Mouse (Mus musculus): ENCODE data around the gene 4930415O20Rik.

Gene 4930415O20Rik

DNA sequence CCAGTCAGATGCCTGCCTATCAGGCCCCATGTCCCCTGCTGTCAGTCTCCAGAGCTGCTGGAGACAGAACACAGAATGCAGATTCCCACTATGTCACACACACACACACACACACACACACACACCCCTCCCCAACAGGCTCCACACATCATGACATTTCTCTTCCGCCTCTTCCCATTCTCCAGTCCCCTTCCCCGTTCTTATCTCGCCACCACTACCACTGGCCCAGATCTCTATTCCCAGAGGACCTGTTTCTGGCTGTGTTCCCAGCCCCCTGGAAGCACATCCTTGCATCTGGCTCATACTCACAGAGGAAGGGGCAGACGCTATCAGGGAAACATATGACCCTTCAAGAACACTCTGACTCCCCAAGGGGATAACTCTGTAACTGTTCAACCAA is 36.8 kb downstream of the 4930415O20Rik start:
- DNase-seq = peak; percentile 85 to 87

DNA sequence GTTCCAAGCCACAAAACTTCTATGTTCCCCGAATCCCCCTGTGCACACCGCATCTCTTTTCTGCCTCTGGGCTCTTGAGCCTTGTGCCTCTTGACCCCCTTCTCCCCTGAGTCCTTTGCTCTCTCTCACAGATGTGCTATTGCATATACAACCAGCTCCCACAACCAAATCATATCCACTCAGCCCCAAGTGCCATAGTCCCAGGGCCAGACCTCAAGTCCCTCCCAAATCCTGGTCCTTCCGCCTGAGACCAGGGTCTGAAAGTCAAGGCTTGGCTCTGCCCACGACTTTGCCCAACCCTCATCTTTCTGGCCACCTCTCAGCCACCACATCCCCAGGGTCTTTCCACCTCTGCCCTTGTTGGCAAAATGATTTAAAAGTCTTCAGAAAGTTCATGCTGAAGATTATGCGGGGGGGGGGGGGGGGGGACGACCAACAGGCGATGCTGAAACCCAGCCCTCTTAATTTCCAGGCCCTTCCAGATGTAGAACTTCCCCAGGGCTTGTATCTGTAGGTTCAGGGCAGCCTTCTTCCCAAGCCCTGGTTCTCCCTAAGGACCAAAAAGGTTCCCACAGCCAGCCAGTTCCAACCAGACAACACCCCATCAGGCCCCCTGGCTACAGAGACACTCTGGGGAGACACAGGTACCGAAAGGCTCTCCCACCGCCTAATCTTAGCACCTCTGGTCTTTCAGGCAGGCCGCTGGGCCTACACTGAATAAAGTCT is 37.4 kb downstream of the 4930415O20Rik start:
- DNase-seq = peak in 1 of 2 experiments; percentile 42

DNA sequence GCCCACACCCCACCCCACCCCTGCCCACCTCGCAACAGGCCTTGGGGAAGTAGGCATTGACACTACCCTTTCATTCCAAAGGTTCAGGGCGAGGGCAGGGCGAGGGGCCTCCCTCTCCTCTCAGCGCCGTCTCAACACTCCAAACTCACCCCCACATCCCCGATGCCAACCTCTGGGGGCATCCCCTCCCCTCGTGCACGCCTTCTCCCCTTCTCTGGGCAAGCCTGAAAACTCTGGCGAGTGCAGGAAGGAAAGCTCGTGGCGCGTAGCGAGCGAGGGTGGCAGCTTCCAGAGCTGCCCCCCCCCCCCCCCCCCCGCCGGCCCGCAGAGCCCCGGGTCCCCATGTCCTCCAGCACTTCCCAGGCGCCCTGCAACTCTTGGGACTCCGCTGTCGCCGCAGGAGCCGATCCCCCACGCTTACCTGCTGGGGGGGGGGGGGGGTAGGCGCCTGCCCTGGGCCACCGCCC is 38.0 kb downstream of the 4930415O20Rik start:
- peak in 1 of 2 experiments; percentile 47 for DNase-seq

- peak; percentile 92 to 93 for DNase-seq
Observed at GRCm38 (mm10) chr15:98609331-98610130, 38.7 kb downstream of the 4930415O20Rik start, which contains the start of gene Adcy6. Gene Adcy6 (minus strand): TSS chr15:98610076.

- no peak for DNase-seq
Observed at GRCm38 (mm10) chr15:98610131-98610633, 39.4 kb downstream of the 4930415O20Rik start.

GRCm38 (mm10) chr15:98612229-98612628 is 41.4 kb downstream of the 4930415O20Rik start:
- DNase-seq = no peak

GRCm38 (mm10) chr15:98614551-98614950 is 43.7 kb downstream of the 4930415O20Rik start:
- DNase-seq = peak; percentile 77 to 83

DNA sequence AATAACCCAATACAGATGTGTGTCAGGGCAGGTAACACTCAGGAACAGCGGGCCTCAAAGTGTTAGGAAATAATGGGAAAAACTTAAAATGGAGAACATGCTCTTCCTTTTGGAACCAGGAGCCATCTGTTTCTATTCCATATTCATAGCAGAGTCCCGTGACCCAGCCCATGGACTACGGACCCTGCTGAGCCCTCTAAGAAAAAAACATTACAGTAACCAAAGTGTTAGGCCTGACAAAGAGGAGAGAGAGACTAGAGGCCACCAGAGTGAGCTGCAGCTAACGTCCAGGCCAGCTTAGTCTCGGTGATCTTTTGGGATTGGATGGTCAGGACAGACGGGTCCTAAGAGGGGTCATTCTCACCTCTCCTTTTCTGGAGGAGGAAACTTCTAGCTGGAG is 44.2 kb downstream of the 4930415O20Rik start:
- peak; percentile 65 to 66 for DNase-seq

DNA sequence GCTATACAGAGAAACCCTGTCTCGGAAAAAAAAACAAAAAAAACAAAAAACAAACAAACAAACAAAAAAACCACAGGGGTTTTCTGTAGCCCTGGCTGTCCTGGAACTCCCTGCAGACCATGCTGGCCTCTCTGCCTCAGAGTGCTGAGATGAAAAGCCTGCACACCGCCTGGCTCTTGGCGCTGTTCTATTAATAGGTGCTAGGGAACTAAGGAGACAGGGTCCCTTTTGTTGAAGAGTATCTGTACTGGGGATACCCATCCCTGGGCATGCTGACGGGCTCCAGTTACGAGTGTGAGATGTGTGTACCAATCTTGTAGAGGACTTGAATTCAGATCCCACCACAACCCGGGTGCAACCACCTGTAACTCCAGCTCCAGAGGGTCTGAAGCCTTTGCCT is 44.9 kb downstream of the 4930415O20Rik start:
- no peak for DNase-seq

GRCm38 (mm10) chr15:98616362-98617175 is 45.8 kb downstream of the 4930415O20Rik start:
- peak; percentile 53 to 60 for DNase-seq

DNA sequence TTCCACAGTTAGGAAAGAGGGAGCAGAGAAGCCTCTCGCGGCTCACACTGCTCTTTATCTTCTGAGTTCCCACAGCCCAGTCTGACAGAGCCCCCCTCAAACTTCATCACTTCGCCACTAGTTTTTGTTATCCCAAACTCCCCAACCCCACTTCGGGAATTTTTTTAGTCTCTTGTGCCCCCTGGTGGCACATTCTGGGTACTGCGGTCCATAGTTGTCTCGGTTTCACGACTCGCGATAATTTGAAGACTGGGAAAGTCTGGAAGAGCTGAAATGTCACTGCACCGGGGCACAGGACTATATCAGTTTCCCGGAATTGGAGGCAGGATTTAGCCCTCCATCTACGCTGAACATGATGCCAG is 46.4 kb downstream of the 4930415O20Rik start:
- peak; percentile 62 to 84 for DNase-seq

- peak; percentile 50 to 58 for DNase-seq
Observed at GRCm38 (mm10) chr15:98622199-98622598, 51.4 kb downstream of the 4930415O20Rik start.

DNA sequence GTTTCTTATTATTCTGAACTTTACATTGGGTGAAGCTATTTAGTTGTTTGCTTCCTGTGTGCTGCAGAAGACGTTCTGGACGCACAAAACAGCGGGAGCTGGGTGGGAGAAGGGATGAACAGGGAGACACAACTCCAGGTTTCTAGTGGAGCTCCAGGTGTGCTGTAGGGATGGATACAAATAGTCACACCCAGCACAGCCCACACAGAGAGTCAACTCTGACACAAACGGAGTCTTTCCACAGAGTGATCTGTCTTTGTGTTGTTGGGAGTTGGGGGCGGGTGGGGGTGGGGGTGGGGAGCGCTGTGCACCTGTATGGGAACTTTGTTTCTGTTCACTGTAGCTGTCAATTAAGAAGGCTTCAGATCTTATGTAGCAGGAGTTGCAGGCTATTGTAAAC is 51.9 kb downstream of the 4930415O20Rik start:
- no peak for DNase-seq

GRCm38 (mm10) chr15:98623361-98623821 is 52.6 kb downstream of the 4930415O20Rik start:
- DNase-seq = no peak

DNA sequence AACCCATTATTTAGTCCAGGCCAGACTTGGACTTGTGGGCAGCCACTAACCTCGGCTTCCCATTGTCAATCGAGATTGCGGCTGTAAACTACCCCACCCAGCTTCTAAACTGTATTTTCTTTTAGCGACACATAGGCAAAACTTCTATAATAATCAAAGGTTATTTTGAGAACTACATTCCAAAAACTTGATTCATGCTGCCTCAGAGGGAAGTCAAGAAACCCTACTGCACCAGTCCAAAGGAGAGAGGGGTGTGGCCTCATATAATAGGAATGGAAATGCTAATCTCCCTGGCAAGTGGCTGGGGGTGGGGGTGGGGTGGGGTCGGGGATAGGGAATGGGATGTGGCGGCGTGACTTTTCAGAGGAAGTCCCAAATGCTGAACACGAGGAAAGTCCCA is 55.3 kb downstream of the 4930415O20Rik start:
- peak in 1 of 2 experiments; percentile 27 for DNase-seq

- DNase-seq = no peak
Observed at GRCm38 (mm10) chr15:98626487-98627212, 55.8 kb downstream of the 4930415O20Rik start.

GRCm38 (mm10) chr15:98628589-98629254 is 57.9 kb downstream of the 4930415O20Rik start:
- DNase-seq = no peak

GRCm38 (mm10) chr15:98629464-98629863 is 58.7 kb downstream of the 4930415O20Rik start:
- DNase-seq = no peak

- no peak for DNase-seq
Observed at GRCm38 (mm10) chr15:98630540-98630939, 59.7 kb downstream of the 4930415O20Rik start, which contains the start of gene Cacnb3. Gene Cacnb3 (plus strand): TSS chr15:98630840.

DNA sequence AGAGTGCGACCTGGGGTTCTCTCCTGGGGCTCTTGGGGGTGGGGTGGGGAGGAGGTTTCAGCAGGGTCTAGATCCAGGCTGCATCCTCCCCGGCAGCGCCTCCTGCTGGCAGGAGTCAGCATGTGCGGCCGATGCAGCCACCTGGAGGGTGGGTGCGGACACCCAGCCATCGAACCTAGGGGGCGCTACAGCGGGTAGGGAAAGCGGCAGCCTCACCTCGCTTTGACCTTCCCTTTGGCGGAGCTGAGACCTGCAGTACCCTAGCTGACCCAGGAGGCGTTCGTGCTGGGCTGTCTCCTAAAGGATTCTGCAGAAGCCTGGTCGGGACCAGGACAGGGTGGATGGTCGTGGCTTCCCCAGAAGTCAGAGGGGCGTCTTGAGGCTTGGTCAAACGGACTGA is 60.7 kb downstream of the 4930415O20Rik start:
- peak; percentile 56 to 87 for DNase-seq

DNA sequence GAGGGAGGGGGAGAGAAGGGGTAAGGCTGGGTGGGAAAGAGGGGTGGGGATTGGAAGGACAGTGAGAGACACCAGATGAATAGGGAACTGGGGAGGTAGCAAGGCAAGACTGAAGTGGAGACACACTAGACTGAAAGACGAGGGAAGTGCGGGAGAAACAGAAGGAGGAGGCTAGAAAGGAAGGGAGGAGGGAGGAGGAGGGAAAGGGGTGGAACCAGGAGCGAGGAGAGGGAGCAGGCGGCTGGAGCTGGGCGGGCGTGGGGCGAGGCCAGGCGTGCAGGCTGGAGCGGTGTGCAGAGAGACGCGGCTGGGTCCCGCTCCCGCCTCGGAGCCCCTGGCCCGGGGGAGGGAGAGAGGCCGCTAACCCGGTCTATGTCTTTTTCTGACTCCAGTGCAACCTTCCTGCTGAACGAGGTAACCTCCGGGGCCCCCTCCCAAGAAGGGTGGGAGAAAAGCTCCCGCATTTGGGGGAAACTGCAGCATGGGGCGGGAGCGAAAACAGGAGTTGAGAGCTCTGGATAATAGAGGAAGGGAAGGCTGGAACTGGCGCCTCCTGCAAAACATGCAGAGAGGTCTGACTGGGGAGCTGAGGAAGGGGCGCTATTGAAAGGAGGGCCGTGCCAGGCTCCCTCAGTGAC is 61.4 kb downstream of the 4930415O20Rik start:
- peak; percentile 77 to 81 for DNase-seq

Measured in kidney, postnatal 36 days (tissue).